8 mouse cellular contexts compared by ENCODE assay signal in genomic region chr2:180428331-180428730, GRCm38 (mm10). TPM values are rescaled to one million over a fixed set of nuclear protein-coding genes. Genes with fewer than 3 reads are reported as not detected.
A peak's percentile ranks its signal among the peaks of the same experiment; 100 is the strongest.
DNase-seq lines count a peak whose midpoint lies in the region; ATAC-seq and TF ChIP-seq lines count a peak whose summit lies in the region.

No protein-coding gene starts in this region.

- no peak overlapping the region for H3K9ac ChIP-seq in heart, embryonic 11.5 days (ENCODE audit: low read depth, low read length)
- no peak overlapping the region for H3K9ac ChIP-seq in lung, embryonic 14.5 days
- H3K9ac ChIP-seq in neural tube, embryonic 13.5 days = no peak overlapping the region

- H3K27ac ChIP-seq in heart, embryonic 11.5 days (ENCODE audit: low read depth, low read length) = no peak overlapping the region
- no peak overlapping the region for H3K27ac ChIP-seq in lung, embryonic 14.5 days (ENCODE audit: low read depth)
- 0 out of 2 replicates have a peak overlapping the region, but pooled peaks have one; percentile 3 for H3K27ac ChIP-seq in neural tube, embryonic 13.5 days (replicated peaks)

- WGBS in heart, embryonic 11.5 days (ENCODE audit: insufficient replicate concordance) = 25% methylated on average over 2 of the region's 2 CpGs
- 31% methylated on average over 2 of the region's 2 CpGs for WGBS in lung, embryonic 14.5 days
- 36% methylated on average over 2 of the region's 2 CpGs for WGBS in neural tube, embryonic 13.5 days

- 0 out of 2 replicates have a peak, but pooled peaks have one; percentile 24 for ATAC-seq in heart, embryonic 11.5 days (replicated peaks; ENCODE audit: insufficient number of reproducible peaks, low FRiP score, low TSS enrichment)
- ATAC-seq in lung, embryonic 14.5 days (ENCODE audit: insufficient read depth) = no peak
- ATAC-seq in neural tube, embryonic 13.5 days (ENCODE audit: low read depth) = no peak
- ATAC-seq in frontal cortex, adult (ENCODE audit: low TSS enrichment) = no peak

- no peaks in the 10 kb centered on the region for H3K9me3 ChIP-seq in heart, embryonic 11.5 days (replicated peaks; ENCODE audit: control insufficient read depth, low read length)
- no peaks in the 10 kb centered on the region for H3K9me3 ChIP-seq in lung, embryonic 14.5 days (ENCODE audit: low read depth, low read length)
- no peaks in the 10 kb centered on the region for H3K9me3 ChIP-seq in neural tube, embryonic 13.5 days

- DNase-seq in heart, adult 8-10 months (ENCODE audit: low spot score) = no peak
- DNase-seq in lung, embryonic 14.5 days = peak; percentile 63
- DNase-seq in lung, postnatal 4 days = no peak
- DNase-seq in cerebellum, postnatal 10 days = peak; percentile 59 to 77
- no peak for DNase-seq in thymus, postnatal 4 days

- TF ChIP-seq CTCF in lung, embryonic 14.5 days (IDR thresholded peaks at IDR 0.05; ENCODE audit: low read depth) = peak; percentile 66

- no peaks in the 10 kb centered on the region for H3K36me3 ChIP-seq in heart, embryonic 11.5 days (ENCODE audit: control insufficient read depth, insufficient read depth, low read length)
- no peaks in the 10 kb centered on the region for H3K36me3 ChIP-seq in lung, embryonic 14.5 days (ENCODE audit: insufficient read depth)
- no peaks in the 10 kb centered on the region for H3K36me3 ChIP-seq in neural tube, embryonic 13.5 days

- no peak overlapping the region for H3K4me3 ChIP-seq in heart, embryonic 11.5 days (ENCODE audit: low read depth, low read length)
- H3K4me3 ChIP-seq in lung, embryonic 14.5 days (ENCODE audit: low read depth, low read length) = no peak overlapping the region
- H3K4me3 ChIP-seq in neural tube, embryonic 13.5 days = no peak overlapping the region

- no peaks in the 10 kb centered on the region for H3K27me3 ChIP-seq in heart, embryonic 11.5 days (ENCODE audit: control insufficient read depth, insufficient read depth, low read length)
- no peaks in the 10 kb centered on the region for H3K27me3 ChIP-seq in lung, embryonic 14.5 days (ENCODE audit: insufficient read depth, low read length)
- H3K27me3 ChIP-seq in neural tube, embryonic 13.5 days = 0 out of 2 replicates have a peak, but pooled peaks cover 6% of the 10 kb centered on the region

- H3K4me2 ChIP-seq in heart, embryonic 11.5 days = no peak overlapping the region; the same call in 1 of the 2 replicates
- no peak overlapping the region for H3K4me2 ChIP-seq in lung, embryonic 14.5 days
- H3K4me2 ChIP-seq in neural tube, embryonic 13.5 days = no peak overlapping the region

- peaks cover 11% of the 10 kb centered on the region for H3K4me1 ChIP-seq in heart, embryonic 11.5 days (ENCODE audit: control insufficient read depth, insufficient read depth, low read length)
- H3K4me1 ChIP-seq in lung, embryonic 14.5 days (ENCODE audit: insufficient read depth) = no peaks in the 10 kb centered on the region
- peaks cover 8% of the 10 kb centered on the region for H3K4me1 ChIP-seq in neural tube, embryonic 13.5 days (replicated peaks)

RNA-seq across cellular contexts. Expression of gene Slco4a1, which starts 27.7 kb away (rescaled TPM):
- polyA plus RNA-seq in heart, embryonic 11.5 days (2014; fragmentation: Nextera tagmentation; extraction: Ambion mirVana) = 0.35 TPM in 1 of 2 replicates, not detected in the other
- total RNA-seq in heart, adult 8-10 months (2022) = under 1 TPM in 2 of 4 experiments, not detected in 2; 0.09 to 0.34 TPM
- 0.39 and 0.47 TPM in 2 replicates for polyA plus RNA-seq in lung, embryonic 14.5 days (2014; fragmentation: Nextera tagmentation; extraction: Ambion mirVana)
- 5.1 and 5.4 TPM in 2 replicates for polyA plus RNA-seq in neural tube, embryonic 13.5 days (2015; fragmentation: Nextera tagmentation; extraction: Ambion mirVana)

Comparison
In these comparisons a context has a peak if more than half of its experiments do, and no peak if none do; other contexts are left out.
1. DNase-seq: peak in lung, embryonic 14.5 days (single experiment) and cerebellum, postnatal 10 days (2 of 2); none in heart, adult 8-10 months (single experiment), lung, postnatal 4 days (0 of 2) and thymus, postnatal 4 days (single experiment).